Mouse (Mus musculus): Measurements from ENCODE around the gene Kcna7.

- no peak for TF ChIP-seq ZC3H11A (IDR thresholded peaks at IDR 0.05; ENCODE audit: borderline replicate concordance, low read depth, low read length)
- TF ChIP-seq MAFK (IDR thresholded peaks at IDR 0.05; ENCODE audit: insufficient read depth, low read depth, low read length): no peak
- TF ChIP-seq CHD2 (IDR thresholded peaks at IDR 0.05; ENCODE audit: low read depth, low read length): no peak
- TF ChIP-seq ZNF384 (IDR thresholded peaks at IDR 0.05; ENCODE audit: low read depth, low read length): no peak
Observed at GRCm38 (mm10) chr7:45420615-45420919, 15.1 kb downstream of the Kcna7 start, which contains the start of gene Lhb.
